Mouse (Mus musculus) embryonic facial prominence, embryonic 15.5 days (tissue): ENCODE measurements at regions not wholly inside any gene's neighbourhood (a gene's known extent, or its start where the extent isn't known, plus 50 kb on each side); places are given as distances from the start of the nearest gene placed in this dataset.

Source experiments
- ATAC-seq: fragments of 200-750 bp; cut with Nextera tagmentation; 2 replicates; pipeline ENCODE4 v1.8.0; 2017; ENCODE audit warnings: low read depth, moderate TSS enrichment; ENCODE audit not compliant: insufficient number of reproducible peaks, low FRiP score, low TSS enrichment
- H3K27ac ChIP-seq: fragments of 300-500 bp; sonication (generic); replicated peaks from 2 replicates; pipeline ENCODE4 v1.5.1; 2015; ENCODE audit warnings: mild to moderate bottlenecking, inconsistent platforms
- H3K27me3 ChIP-seq: fragments of 300-500 bp; sonication (generic); 2 replicates; pipeline ENCODE4 v1.6.1; 2015; ENCODE audit warnings: inconsistent platforms
- H3K36me3 ChIP-seq: fragments of 300-500 bp; sonication (generic); 2 replicates; pipeline ENCODE4 v1.6.1; 2015; ENCODE audit warnings: mild to moderate bottlenecking, inconsistent platforms
- H3K4me1 ChIP-seq: fragments of 300-500 bp; sonication (generic); 2 replicates; pipeline ENCODE4 v1.6.1; 2015; ENCODE audit warnings: inconsistent platforms
- H3K4me2 ChIP-seq: fragments of 300-500 bp; sonication (generic); replicated peaks from 2 replicates; pipeline ENCODE4 v1.6.1; 2015; ENCODE audit warnings: mild to moderate bottlenecking, inconsistent platforms
- H3K4me3 ChIP-seq: fragments of 300-500 bp; sonication (generic); replicated peaks from 2 replicates; pipeline ENCODE4 v1.5.1; 2015; ENCODE audit warnings: mild to moderate bottlenecking, inconsistent platforms
- H3K9ac ChIP-seq: fragments of 300-500 bp; sonication (generic); 2 replicates; pipeline ENCODE4 v1.6.1; 2015; ENCODE audit warnings: inconsistent platforms
- H3K9me3 ChIP-seq: fragments of 300-500 bp; sonication (generic); replicated peaks from 2 replicates; pipeline ENCODE4 v1.6.1; 2016; ENCODE audit warnings: inconsistent platforms
- WGBS: fragments of 180-500 bp; shearing (Covaris S2); methylation state at CpG from one replicate; pipeline ENCODE4 v1.1.7; 2015; 5-methylcytosine and 5-hydroxymethylcytosine counted together

GRCm38 (mm10) chr3:19367761-19368160, 260.7 kb downstream of the 1700064H15Rik start:
- no peaks in the 10 kb centered on the region for H3K27me3 ChIP-seq
- 69% methylated on average over 2 of the region's 2 CpGs for WGBS
- no peak overlapping the region for H3K4me3 ChIP-seq
- H3K27ac ChIP-seq = no peak overlapping the region
- no peaks in the 10 kb centered on the region for H3K9me3 ChIP-seq
- H3K9ac ChIP-seq = no peak overlapping the region
- H3K4me1 ChIP-seq = no peaks in the 10 kb centered on the region
- H3K36me3 ChIP-seq = no peaks in the 10 kb centered on the region
- ATAC-seq = no peak
- H3K4me2 ChIP-seq = no peak overlapping the region
